Mouse (Mus musculus) small intestine, adult 2 months (tissue): ENCODE data around the gene Aldh16a1.

Experiments
- CTCF ChIP-seq: fragments of 200-500 bp; IDR thresholded peaks from 2 replicates; pipeline ENCODE4 v1.5.1; 2012; ENCODE audit warnings: low read depth, mild to moderate bottlenecking, control low read depth, inconsistent platforms, low read length, moderate library complexity, mixed read lengths; ENCODE audit not compliant: insufficient replicate concordance, insufficient read length; ENCODE audit errors: extremely low read depth
- POLR2A ChIP-seq: fragments of 200-500 bp; IDR thresholded peaks from 2 replicates; pipeline ENCODE4 v1.6.1; 2012; ENCODE audit warnings: low read depth, mild to moderate bottlenecking, control low read depth, inconsistent platforms, low read length, moderate library complexity

- no peak for TF ChIP-seq POLR2A
- TF ChIP-seq CTCF: no peak
Observed at GRCm38 (mm10) chr7:45121404-45121803, 33.0 kb downstream of the Aldh16a1 start.
